Mouse (Mus musculus) ES-Bruce4 (cell line): ENCODE data around the gene Hcrtr2.

ENCODE experiments used
- CTCF ChIP-seq: IDR thresholded peaks from one replicate; pipeline ENCODE4 v1.8.1; 2011; ENCODE audit warnings: low read depth, low read length
- POLR2A ChIP-seq: IDR thresholded peaks from one replicate; pipeline ENCODE4 v1.8.1; 2011; ENCODE audit warnings: low read length; ENCODE audit not compliant: insufficient read depth

DNA sequence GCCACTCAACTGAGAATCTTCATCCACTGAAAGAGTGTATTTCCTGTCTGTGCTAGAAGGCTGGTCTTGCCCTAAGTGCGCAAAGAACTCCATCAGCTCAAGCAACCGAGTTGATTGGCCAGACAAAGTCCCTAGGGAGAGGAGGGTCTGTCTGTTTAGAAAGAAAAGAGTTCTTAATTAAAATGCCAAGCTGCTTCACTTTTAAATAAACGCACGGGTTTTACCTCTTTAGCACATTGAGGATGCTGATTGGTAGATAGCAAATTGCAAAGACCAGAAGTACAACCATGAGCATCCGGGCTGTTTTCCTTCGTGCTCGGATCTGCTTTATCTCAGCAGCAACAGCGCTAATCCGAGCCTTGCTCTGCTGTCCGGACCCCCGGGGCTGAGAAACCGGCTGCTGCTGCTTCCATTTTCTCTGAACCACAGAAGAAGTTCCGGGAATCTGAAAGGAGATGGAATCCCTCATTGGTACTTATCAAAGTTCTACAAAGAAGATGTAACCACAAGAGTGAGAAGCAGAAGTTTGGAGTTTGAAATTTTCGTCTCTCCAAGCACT, 87.6 kb downstream of the Hcrtr2 start:
- no peak for TF ChIP-seq POLR2A
- TF ChIP-seq CTCF, result no peak
